Mouse (Mus musculus): ENCODE measurements at regions not wholly inside any gene's neighbourhood (a gene's known extent, or its start where the extent isn't known, plus 50 kb on each side); places are given as distances from the start of the nearest gene placed in this dataset.

DNA sequence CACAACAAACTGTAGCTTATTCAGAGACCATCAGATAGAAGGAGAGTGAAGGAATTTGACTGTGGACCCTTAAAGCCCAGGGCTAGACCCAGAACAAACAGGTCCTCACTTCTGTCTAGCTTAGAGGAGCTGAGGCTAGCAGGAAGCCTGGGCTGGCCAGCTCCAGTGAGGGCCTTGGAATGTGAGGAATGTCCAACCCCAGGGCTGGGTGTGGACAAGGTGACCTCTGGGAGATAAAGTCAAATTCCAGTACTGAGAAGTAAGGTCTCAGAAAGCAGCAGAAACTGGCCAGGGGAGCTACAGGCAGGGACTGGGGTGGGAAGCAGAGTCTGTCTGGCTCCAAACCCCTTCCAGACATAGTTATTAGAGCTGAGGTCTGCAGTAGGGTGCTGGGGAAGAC, 51.0 kb upstream of the Ssbp3 start:
- no peaks in the 10 kb centered on the region for H3K27me3 ChIP-seq (ENCODE audit: insufficient read depth, low read length)
- peaks cover 97% of the 10 kb centered on the region for H3K4me1 ChIP-seq (replicated peaks; ENCODE audit: low read depth, low read length)
- TF ChIP-seq POU5F1 (IDR thresholded peaks at IDR 0.05; ENCODE audit: borderline replicate concordance, low read length) (no peak), CTCF (conservative IDR thresholded peaks at IDR 0.05; ENCODE audit: low read length) (no peak), NANOG (IDR thresholded peaks at IDR 0.05; ENCODE audit: borderline replicate concordance, low read length) (no peak)
- peak overlapping the region; percentile 76 for H3K4me3 ChIP-seq (replicated peaks; ENCODE audit: low read length)
- no peaks in the 10 kb centered on the region for H3K36me3 ChIP-seq (ENCODE audit: insufficient read depth, low read length)
- H3K9me3 ChIP-seq (ENCODE audit: low read length) = no peaks in the 10 kb centered on the region

DNA sequence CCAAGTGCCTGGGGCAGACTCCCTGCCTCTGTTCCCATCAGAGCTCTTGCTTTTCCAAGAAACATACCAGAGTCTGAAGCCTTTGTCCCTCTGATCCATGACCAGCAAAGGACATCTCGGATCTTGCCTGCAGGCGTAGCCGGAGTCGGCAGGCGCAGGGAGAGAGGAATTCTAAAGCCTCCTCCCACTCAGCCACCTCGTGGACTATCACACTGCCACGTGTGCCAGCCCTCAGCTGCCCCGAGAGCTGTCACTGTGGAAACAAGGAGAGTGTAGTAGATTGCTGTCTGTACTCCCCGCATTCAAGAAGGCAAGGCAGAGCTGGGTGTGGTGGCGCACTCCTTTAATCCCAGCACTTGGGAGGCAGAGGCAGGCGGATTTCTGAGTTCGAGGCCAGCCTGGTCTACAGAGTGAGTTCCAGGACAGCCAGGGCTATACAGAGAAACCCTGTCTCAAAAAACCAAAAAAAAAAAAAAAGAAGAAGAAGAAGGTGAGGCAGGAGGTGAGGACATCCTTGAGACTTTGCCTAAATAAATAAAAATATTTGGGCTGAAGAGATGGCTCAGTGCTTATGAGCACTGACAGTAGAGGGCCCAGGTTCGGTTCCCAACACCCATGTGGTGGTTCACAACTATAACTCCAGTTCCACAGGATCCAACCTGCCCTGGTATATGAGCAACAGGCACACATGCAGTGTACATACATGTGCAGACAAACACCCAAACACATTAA, 52.0 kb upstream of the Ssbp3 start:
- Histone ChIP-seq H3K27me3 (ENCODE audit: insufficient read depth, low read length) (no peaks in the 10 kb centered on the region), H3K9me3 (ENCODE audit: low read length) (no peaks in the 10 kb centered on the region)
- no peak for TF ChIP-seq POU5F1 (IDR thresholded peaks at IDR 0.05; ENCODE audit: borderline replicate concordance, low read length)

DNA sequence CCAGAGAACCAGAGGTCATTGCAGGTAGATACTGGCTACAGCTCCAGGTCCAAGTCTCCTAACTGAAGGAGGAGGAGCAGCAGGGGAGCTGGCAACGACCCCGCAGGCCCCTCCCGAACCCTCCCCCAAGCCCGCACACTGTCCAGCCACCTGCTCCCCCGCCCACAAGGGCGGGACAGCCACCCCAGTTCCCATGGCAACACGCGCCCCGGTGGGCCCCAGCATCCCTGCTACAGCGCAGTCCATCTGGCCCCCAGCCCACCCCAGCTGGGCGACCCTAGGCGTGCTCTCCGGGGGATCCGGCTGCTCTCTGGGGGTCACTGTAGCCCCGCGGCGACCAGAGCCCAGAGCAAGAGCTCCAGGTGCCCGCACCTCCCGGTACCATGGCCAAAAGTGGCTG, 51.0 kb upstream of the Acot11 start:
- H3K4me1 ChIP-seq (replicated peaks; ENCODE audit: low read depth, low read length) = peaks cover 95% of the 10 kb centered on the region

More for the DNA sequence above, 52.0 kb upstream of the Ssbp3 start:
- peaks cover 97% of the 10 kb centered on the region for H3K4me1 ChIP-seq (replicated peaks; ENCODE audit: low read depth, low read length)
- H3K36me3 ChIP-seq (ENCODE audit: insufficient read depth, low read length) = no peaks in the 10 kb centered on the region; the same call in 1 of the 2 replicates
- peak overlapping the region; percentile 76 for H3K4me3 ChIP-seq (replicated peaks; ENCODE audit: low read length)

DNA sequence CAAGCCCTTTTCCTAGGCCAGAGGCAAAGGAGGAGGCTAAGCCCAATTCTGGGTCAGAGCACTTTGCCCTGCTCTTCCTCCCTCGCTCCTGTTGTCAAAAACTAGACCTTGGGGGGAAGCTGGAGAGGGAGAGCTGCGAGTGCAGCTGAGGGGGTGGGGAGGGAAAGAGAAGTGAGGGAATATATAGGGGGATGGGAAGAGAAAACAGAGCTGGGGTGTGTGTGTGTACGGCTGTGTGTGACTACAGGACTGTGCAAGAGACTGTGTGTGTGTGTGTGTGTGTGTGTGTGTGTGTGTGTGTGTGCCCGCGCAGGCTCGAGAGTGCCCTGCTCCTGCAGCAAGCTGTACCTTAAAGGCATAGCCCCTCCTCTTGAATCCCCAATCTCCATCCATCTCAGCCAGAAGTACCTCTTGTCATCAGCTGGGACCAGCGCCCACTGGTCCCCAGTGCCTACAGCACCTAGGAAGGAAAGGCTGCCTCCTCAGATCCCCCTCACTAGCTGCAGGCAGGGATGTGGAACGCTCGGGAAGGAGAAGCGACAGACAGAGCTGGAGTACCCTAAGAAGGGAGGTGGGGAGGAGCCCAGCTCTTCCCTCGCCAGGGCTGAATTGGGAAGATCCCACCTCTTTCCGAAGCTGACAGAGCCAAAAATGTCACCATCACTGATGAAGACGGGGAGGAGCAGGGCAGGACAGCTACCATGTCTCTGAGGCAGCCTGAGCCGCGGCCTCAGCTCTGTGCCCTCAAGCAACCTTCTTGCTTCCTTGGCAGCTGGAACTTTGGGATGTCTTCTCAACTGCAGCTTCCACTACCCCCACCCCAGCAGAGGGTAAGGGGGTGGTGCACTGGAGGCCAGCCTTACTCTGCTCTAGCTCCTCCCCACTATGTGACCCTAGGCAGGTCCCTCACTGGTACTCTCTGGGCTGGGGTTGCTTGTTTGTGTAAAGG, 49.8 kb upstream of the Acot11 start:
- Histone ChIP-seq H3K9me3 (ENCODE audit: low read length) (no peaks in the 10 kb centered on the region), H3K4me1 (replicated peaks; ENCODE audit: low read depth, low read length) (peaks cover 93% of the 10 kb centered on the region), H3K27me3 (ENCODE audit: insufficient read depth, low read length) (no peaks in the 10 kb centered on the region), H3K4me3 (replicated peaks; ENCODE audit: low read length) (peak overlapping the region; percentile 81), H3K36me3 (ENCODE audit: insufficient read depth, low read length) (peaks cover 21% of the 10 kb centered on the region)
- TF ChIP-seq NANOG (IDR thresholded peaks at IDR 0.05; ENCODE audit: borderline replicate concordance, low read length) (no peak), CTCF (conservative IDR thresholded peaks at IDR 0.05; ENCODE audit: low read length) (no peak), POU5F1 (IDR thresholded peaks at IDR 0.05; ENCODE audit: borderline replicate concordance, low read length) (no peak)

More for the DNA sequence above, 51.0 kb upstream of the Acot11 start:
- TF ChIP-seq CTCF (conservative IDR thresholded peaks at IDR 0.05; ENCODE audit: low read length) = no peak
- TF ChIP-seq POU5F1 (IDR thresholded peaks at IDR 0.05; ENCODE audit: borderline replicate concordance, low read length) = no peak
- no peak for TF ChIP-seq NANOG (IDR thresholded peaks at IDR 0.05; ENCODE audit: borderline replicate concordance, low read length)
- Histone ChIP-seq H3K9me3 (ENCODE audit: low read length) (no peaks in the 10 kb centered on the region), H3K4me3 (replicated peaks; ENCODE audit: low read length) (peak overlapping the region; percentile 81), H3K27me3 (ENCODE audit: insufficient read depth, low read length) (no peaks in the 10 kb centered on the region), H3K36me3 (ENCODE audit: insufficient read depth, low read length) (peaks cover 21% of the 10 kb centered on the region)
